Mouse (Mus musculus): ENCODE results near the gene Dnajc1.

DNA sequence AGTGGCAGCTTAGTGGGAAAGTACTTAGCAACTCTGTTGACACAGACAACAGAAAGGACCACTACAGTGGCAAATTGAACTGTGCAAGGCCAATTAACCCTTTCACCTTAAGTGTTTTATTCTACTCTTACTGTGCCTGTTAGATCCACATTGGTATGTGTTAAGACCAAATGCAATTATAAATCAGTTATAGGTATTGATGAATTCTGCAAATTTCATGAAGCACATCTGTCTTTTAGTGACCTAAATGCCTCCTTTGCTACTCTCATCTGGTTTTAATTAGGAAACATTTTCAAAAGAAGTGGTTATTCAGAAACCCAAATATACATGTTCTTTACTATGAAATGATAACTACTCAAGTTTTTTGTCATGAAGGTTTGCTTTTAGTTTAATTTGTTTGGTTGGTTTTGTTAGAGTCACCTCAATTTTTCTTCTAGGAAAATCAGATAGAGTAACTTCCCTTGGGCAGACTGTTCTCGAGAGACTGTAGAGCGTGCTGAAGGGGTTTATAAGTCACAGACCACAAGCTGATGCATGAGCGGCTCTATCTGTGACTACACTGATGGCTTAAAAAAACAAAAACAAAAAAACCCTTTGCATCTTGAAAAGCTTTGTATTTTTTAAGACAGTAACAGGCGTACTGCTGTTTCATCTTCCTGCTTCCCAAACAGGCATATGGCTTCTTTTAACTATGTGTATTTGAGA lies 21.7 kb downstream of the Dnajc1 start:
- TF ChIP-seq POLR2A (IDR thresholded peaks at IDR 0.05; ENCODE audit: borderline replicate concordance, extremely low read depth, low read depth, low read length): no peak
- TF ChIP-seq CTCF (IDR thresholded peaks at IDR 0.05; ENCODE audit: insufficient read depth, low read length): no peak

Data from lung, adult 2 months (tissue).